Mouse (Mus musculus) G1E (cell line): ENCODE results near the gene Clstn1. TPM values are rescaled to one million over a fixed set of nuclear protein-coding genes. Genes with fewer than 3 reads are reported as not detected.

ENCODE experiments used
- ATAC-seq: 2 replicates; pipeline ENCODE4 v1.8.0; 2016; ENCODE audit warnings: mild to moderate bottlenecking; ENCODE audit not compliant: insufficient number of reproducible peaks, poor library complexity, low FRiP score, severe bottlenecking; ENCODE audit errors: extremely low read depth
- DNase-seq: peaks from one replicate; pipeline ENCODE4 v3.0.0; 2012; ENCODE audit warnings: low spot score
- H3K27me3 ChIP-seq: 2 replicates; pipeline ENCODE4 v1.6.1; 2012; ENCODE audit warnings: mild to moderate bottlenecking, low read length, inconsistent platforms; ENCODE audit not compliant: insufficient read depth
- H3K36me3 ChIP-seq: replicated peaks from 2 replicates; pipeline ENCODE3; 2012; ENCODE audit warnings: mild to moderate bottlenecking, inconsistent platforms
- H3K4me1 ChIP-seq: 2 replicates; pipeline ENCODE4 v1.6.1; 2012; ENCODE audit warnings: low read depth, low read length, inconsistent platforms, mixed read lengths; ENCODE audit not compliant: insufficient read depth
- H3K4me3 ChIP-seq: 2 replicates; pipeline ENCODE4 v1.5.1; 2012; ENCODE audit warnings: low read depth, mild to moderate bottlenecking, inconsistent platforms, low read length, moderate library complexity, mixed read lengths
- H3K9me3 ChIP-seq: replicated peaks from 2 replicates; pipeline ENCODE4 v1.6.1; 2012; ENCODE audit warnings: inconsistent platforms
- CTCF ChIP-seq: IDR thresholded peaks from 2 replicates; pipeline ENCODE4 v1.5.1; 2012; ENCODE audit warnings: low read depth, low read length, inconsistent platforms, mixed read lengths
- GATA1 ChIP-seq: IDR thresholded peaks from 2 replicates; pipeline ENCODE4 v1.6.1; 2012; ENCODE audit warnings: borderline replicate concordance, low read length, inconsistent platforms, mixed read lengths
- GATA2 ChIP-seq: IDR thresholded peaks from 2 replicates; pipeline ENCODE4 v1.6.1; 2012; ENCODE audit warnings: low read depth, low read length, inconsistent platforms, borderline replicate concordance
- POLR2AphosphoS5 ChIP-seq: IDR thresholded peaks from 2 replicates; pipeline ENCODE4 v1.6.1; 2012; ENCODE audit warnings: low read depth, low read length, inconsistent platforms; ENCODE audit not compliant: insufficient replicate concordance
- TAL1 ChIP-seq: conservative IDR thresholded peaks from 2 replicates; pipeline ENCODE4 v1.6.1; 2012; ENCODE audit warnings: low read depth, low read length, inconsistent platforms, mixed read lengths
- polyA plus RNA-seq: library from polyadenylated mRNA; stranded (reverse); fragments of >175 nt; gene quantifications from 2 replicates; pipeline ENCODE4 v1.2.3, GENCODE M21; 2012
- total RNA-seq, 2 experiments: library from RNA; stranded (forward) in 1 of 2; stranded (reverse) in 1 of 2; fragments of 200-1000 nt in 1 of 2; fragments of >200 nt in 1 of 2; fragmentation: Nextera tagmentation in 1 of 2; gene quantifications; 2 replicates each; pipeline ENCODE4 v1.2.3; 2014 to 2017

The Clstn1 gene
- total and polyA plus RNA-seq, 3 experiments = 0.22 to 2.5 (median 0.38) TPM

GRCm38 (mm10) chr4:149602236-149602635 lies 16.0 kb downstream of the Clstn1 start:
- Histone ChIP-seq H3K27me3 (peaks cover 6% of the 10 kb centered on the region; the same call in 1 of the 2 replicates), H3K4me1 (no peaks in the 10 kb centered on the region), H3K36me3 (no peaks in the 10 kb centered on the region), H3K4me3 (no peak overlapping the region), H3K9me3 (no peaks in the 10 kb centered on the region)
- ATAC-seq = no peak
- no peak for TF ChIP-seq CTCF
- no peak for TF ChIP-seq TAL1
- TF ChIP-seq GATA1 = no peak
- no peak for TF ChIP-seq POLR2AphosphoS5
- TF ChIP-seq GATA2 = no peak
- no peak for DNase-seq

- no peak overlapping the region for H3K4me3 ChIP-seq
- no peaks in the 10 kb centered on the region for H3K36me3 ChIP-seq
- H3K27me3 ChIP-seq = 0 out of 2 replicates have a peak, but pooled peaks cover 2% of the 10 kb centered on the region
- H3K9me3 ChIP-seq = no peaks in the 10 kb centered on the region
- no peak for DNase-seq
- no peak for TF ChIP-seq TAL1
- no peak for TF ChIP-seq POLR2AphosphoS5
- TF ChIP-seq GATA1 = no peak
- TF ChIP-seq CTCF = no peak
- TF ChIP-seq GATA2 = no peak
- no peaks in the 10 kb centered on the region for H3K4me1 ChIP-seq
- no peak for ATAC-seq
Observed at GRCm38 (mm10) chr4:149603860-149604259, 17.6 kb downstream of the Clstn1 start.

GRCm38 (mm10) chr4:149604518-149604917 lies 18.2 kb downstream of the Clstn1 start:
- 0 out of 2 replicates have a peak, but pooled peaks cover 2% of the 10 kb centered on the region for H3K27me3 ChIP-seq
- TF ChIP-seq POLR2AphosphoS5 (no peak), TAL1 (no peak), GATA1 (no peak)
- no peak overlapping the region for H3K4me3 ChIP-seq
- ATAC-seq = no peak
- H3K4me1 ChIP-seq = no peaks in the 10 kb centered on the region
- peaks cover under 1% of the 10 kb centered on the region for H3K9me3 ChIP-seq
- DNase-seq = no peak
- H3K36me3 ChIP-seq = no peaks in the 10 kb centered on the region

- no peak for ATAC-seq
- DNase-seq = no peak
- Histone ChIP-seq H3K4me3 (no peak overlapping the region), H3K27me3 (0 out of 2 replicates have a peak, but pooled peaks cover 2% of the 10 kb centered on the region), H3K4me1 (no peaks in the 10 kb centered on the region), H3K9me3 (peaks cover 3% of the 10 kb centered on the region), H3K36me3 (no peaks in the 10 kb centered on the region)
- TF ChIP-seq GATA2 (no peak), POLR2AphosphoS5 (no peak), TAL1 (no peak), GATA1 (no peak), CTCF (no peak)
Observed at GRCm38 (mm10) chr4:149606056-149606455, 19.8 kb downstream of the Clstn1 start.

- H3K36me3 ChIP-seq = no peaks in the 10 kb centered on the region
- peaks cover 3% of the 10 kb centered on the region for H3K9me3 ChIP-seq
- no peaks in the 10 kb centered on the region for H3K27me3 ChIP-seq
- ATAC-seq (no peak), DNase-seq (no peak)
- H3K4me3 ChIP-seq = no peak overlapping the region
- no peaks in the 10 kb centered on the region for H3K4me1 ChIP-seq
- no peak for TF ChIP-seq CTCF
- TF ChIP-seq GATA2 = no peak
- no peak for TF ChIP-seq POLR2AphosphoS5
- no peak for TF ChIP-seq GATA1
- TF ChIP-seq TAL1 = no peak
Observed at GRCm38 (mm10) chr4:149606766-149607358, 20.6 kb downstream of the Clstn1 start.

GRCm38 (mm10) chr4:149607591-149608308 lies 21.5 kb downstream of the Clstn1 start:
- Histone ChIP-seq H3K36me3 (no peaks in the 10 kb centered on the region), H3K4me1 (no peaks in the 10 kb centered on the region), H3K27me3 (no peaks in the 10 kb centered on the region), H3K9me3 (peaks cover 3% of the 10 kb centered on the region), H3K4me3 (no peak overlapping the region)
- no peak for ATAC-seq
- TF ChIP-seq GATA2 (no peak), GATA1 (no peak), TAL1 (no peak), POLR2AphosphoS5 (no peak), CTCF (no peak)
- no peak for DNase-seq
